Mouse (Mus musculus): ENCODE measurements around the gene Psmd10. TPM values are rescaled to one million over a fixed set of nuclear protein-coding genes. Genes with fewer than 3 reads are reported as not detected.

Gene Psmd10
- total RNA-seq, 2 experiments from 2014 or later: 13.5 to 13.6 TPM

Other genes with a start within 250 kb of the Psmd10 start
- gene Tex13b, start 143.3 kb downstream of the Psmd10 start, total RNA-seq (2021): not detected
- not detected for gene Vsig1, start 49.1 kb downstream of the Psmd10 start, total RNA-seq (2021)
- 10 to 100 TPM; 10.8 to 12.8 TPM for gene Atg4a, start 179 bp upstream of the Psmd10 start, total RNA-seq (2021)

Measured in heart, postnatal 14 days (tissue).